Mouse (Mus musculus) yolk sac, embryonic 10.5 days (tissue): Measurements from ENCODE around the gene Pard3b.

Experiments used
- DNase-seq: peaks from one replicate; pipeline ENCODE4 v3.0.0-alpha.2; 2017; ENCODE audit warnings: low spot score

Gene Pard3b

DNA sequence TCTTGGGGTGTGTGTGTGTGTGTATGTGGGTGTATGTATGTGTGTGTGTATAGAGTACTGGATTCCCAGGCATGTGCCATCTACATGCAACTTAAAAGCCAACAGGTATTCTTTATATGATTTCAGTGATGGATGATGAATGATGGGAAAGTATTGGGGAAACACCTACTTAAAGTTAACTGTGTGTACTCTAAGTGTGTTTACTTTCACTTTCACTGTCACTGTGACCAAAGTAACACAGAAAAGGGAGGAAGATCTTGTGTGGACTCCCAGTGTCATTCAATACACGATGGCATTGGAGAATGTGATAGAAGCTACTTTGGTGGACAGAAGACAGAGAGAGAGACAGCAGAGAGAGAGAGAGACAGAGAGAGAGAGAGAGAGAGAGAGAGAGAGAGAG lies 613.8 kb downstream of the Pard3b start:
- no peak for DNase-seq

DNA sequence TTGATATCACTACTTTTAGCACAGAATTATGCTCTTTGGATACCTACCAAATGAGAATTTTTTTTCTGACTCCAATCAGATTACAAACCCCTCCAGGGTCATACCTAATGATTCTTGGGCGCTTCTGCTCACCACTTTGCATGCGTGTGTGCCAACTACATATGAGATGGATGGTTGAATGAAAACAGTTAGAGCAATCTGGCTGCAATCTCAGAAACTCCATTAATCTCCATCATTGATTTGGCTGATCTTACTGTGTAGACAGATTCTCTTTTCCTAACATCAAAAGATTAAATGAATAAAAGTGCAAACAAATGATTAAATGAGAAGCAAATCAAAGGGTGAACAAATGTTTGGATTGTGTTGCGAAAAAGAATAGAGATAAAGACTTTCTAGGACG lies 615.7 kb downstream of the Pard3b start:
- no peak for DNase-seq

DNA sequence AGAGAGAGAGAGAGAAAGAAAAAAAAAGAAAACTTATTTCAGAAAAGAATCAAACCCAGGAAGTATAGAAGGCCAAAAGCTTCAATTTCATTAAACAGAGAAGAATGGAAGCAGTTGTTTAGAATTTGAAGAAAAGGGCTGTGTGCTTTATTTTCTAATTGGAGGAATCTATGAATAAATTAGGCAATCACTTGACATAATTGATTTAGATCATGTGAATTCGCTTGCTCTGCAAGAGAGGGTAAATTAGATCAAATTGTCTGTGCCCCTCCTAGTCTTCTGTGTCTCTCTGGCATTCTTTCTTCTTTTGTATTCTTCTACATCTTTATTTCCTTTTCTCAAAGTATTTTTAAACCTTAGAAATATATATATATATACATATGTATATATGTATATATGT lies 616.3 kb downstream of the Pard3b start:
- DNase-seq: no peak

DNA sequence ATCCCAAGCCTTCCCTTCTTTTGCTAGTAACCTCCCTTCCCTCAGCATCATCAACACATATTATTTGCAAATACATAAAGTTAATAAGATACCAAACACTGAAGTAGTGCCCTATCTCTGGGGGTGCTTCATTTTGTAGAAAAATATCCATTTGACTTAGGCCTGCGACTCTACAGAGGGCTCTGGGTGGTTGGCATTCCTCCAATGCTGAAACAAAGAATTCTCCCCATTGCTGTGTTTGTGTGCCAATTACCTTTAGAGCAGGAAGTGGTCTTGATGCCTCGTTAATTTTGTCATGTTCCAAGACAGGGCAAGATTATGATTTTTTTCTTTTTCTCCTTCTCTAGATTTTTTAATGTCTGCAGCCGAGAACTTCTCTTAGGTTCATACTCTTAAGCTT lies 637.8 kb downstream of the Pard3b start:
- DNase-seq: no peak

DNA sequence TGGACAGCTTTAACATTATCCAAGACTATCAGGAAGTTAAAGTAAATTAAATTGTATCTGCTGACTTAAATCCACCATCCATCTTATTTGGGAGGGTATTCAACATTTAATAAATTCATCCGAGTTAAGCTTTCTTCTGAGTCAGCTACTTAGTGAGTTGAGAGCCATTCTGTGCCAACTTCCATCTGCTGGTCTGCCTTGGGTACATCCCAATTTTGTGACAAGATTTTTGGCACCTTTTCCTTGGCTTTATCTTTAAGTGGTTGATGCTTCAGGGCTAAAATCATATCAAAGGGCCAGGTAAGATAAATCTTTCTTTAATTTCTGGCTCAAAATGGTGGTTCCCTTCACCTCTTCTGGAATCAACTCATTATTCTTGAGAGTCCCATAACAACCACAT lies 640.0 kb downstream of the Pard3b start:
- DNase-seq: no peak

DNA sequence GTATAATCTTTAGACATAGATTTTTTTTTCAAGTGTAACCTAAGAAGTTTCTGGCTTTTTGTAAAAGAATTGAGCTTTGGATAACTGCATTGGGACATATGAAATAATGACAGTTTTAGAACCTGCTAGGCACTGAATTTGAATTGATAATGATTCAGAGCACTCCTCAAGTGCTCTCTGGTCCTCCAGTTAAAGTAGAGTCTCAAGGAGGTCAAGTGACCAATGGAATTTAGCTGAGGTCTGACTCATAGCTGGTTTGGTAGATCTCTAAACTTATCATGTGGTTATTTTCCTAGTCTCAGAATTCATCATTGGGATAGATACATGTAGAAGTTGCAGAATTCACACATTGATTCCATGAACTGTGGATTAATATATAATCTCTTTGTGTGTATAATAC lies 642.0 kb downstream of the Pard3b start:
- DNase-seq: no peak

DNA sequence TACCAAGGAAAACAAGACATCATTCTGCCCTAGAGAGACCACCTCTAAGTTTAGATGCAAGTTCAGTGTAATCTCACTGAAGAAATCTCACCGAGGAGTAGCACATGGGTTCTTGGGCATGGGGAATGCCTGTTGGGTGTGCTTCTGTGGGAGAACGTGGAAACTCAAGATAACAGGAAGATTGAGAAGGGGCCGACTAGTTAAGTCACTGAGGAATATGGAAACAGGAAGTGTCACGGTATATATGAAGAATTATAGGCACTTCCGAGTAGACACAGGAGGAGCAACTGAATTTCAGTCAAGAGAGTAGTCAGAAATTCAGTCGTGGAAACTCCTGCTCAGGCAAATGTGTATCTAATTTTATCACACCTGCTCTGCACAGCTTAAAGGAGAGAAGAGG lies 644.2 kb downstream of the Pard3b start:
- DNase-seq: no peak

DNA sequence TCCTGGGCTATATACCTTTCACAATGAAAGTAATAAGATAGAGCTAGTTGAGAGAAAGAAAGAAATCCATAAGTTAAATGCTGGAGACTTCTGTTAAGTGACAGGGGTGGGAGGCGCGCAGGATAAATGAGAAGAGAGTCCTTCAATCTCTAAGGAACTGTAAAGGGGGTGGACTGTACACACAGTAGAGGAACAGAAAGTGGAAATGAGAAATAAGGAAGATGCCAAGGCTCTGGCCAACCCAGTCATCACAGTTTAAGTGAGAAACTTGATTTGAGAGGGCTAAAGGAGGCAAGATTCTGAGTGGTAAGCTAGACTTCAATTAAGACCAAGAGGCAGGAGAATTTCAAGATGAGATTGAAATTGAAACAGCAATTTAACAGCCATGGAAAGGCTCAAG lies 645.0 kb downstream of the Pard3b start:
- no peak for DNase-seq

DNA sequence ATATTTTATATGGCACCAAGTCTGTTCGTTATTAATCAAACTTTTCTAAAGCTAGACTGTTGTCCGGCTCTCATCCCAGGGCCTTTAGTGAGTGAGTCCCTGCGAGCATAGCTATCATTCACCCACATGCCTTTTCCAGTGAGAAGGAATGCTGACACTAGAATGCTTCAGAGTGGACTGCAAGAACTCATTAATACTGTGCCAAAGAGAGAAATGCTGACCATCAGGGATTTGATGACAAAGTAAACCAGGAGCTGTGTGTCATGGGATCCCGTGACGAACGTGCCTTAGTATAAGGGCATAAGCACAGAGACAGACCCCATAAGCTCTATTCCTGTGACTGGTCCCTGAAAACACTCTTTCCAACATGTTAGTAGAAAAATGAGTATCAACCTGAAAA lies 670.8 kb downstream of the Pard3b start:
- no peak for DNase-seq

DNA sequence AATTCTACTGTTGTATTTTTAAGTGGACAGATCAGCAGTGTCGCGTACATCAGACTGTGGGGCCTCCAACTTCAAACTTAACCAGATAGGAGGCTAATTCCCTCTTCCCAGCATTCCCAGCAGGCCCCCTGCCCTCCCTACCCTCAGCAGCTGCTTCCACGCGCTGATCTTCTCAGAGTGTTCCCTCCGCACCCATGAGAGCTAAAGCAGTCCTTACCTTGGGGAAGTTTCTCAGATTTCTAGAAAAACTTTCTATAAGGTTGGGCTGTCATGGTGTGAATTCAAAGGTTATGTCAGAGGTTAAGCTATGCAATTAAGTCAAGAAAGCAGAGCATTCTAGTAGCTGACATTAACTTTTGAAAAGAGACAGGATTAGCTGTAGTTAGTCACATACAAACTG lies 686.6 kb downstream of the Pard3b start:
- DNase-seq: no peak

DNA sequence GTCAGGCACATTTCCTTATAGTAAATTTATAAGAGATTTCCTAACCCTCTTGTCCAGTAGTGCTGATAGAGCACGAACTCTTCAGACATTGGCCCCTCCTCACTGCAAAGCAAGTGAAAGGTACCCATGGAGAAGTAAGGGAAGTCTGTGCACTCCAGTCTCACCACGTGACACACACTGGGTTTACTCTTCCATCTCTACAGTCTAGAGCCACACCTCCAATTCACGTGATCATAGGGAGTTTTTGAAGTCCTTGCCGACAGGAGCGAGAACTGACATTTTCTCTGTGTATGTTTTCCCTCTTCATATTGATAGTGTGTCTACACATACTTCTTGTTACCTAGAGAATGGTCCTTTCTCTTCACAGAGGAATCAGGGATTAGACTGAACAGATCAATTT lies 689.1 kb downstream of the Pard3b start:
- no peak for DNase-seq

DNA sequence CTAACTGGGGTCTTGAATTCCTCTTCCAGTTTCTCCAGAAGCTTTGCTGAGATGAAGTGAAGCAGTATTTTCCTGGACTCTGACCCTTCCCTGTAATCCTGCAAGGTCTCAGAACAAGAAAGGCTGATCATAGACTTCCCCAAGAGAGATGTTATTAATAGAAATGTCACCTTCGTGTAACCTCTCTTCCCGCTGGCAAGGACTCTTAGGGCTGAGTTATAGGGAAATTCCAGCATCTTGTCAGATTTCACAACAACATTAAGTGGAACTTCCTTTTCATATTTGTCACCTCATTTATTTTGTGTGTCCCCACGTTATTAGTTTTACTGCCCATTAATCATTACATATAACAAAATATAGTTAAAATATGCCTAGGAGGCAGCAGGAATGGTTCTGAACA lies 690.2 kb downstream of the Pard3b start:
- no peak for DNase-seq

DNA sequence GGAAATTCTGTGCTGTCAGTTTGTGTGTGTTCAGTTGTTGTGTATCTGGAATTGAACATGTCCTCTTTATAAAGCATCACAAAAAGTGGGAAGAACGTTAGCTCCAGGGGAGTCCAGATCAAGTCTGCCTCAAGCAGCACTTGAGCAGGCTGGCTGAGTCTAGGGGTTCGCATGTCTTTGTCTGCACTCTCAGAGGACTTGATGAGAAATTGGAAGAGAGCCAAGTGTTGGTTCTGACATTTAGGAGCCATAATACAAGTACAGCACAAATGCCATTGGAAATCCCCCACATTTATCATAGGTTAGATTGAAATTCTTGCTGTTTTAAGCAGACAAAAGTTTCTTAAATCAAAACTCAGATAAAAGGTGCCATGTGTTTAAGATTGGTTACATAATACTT lies 694.4 kb downstream of the Pard3b start:
- DNase-seq: no peak

DNA sequence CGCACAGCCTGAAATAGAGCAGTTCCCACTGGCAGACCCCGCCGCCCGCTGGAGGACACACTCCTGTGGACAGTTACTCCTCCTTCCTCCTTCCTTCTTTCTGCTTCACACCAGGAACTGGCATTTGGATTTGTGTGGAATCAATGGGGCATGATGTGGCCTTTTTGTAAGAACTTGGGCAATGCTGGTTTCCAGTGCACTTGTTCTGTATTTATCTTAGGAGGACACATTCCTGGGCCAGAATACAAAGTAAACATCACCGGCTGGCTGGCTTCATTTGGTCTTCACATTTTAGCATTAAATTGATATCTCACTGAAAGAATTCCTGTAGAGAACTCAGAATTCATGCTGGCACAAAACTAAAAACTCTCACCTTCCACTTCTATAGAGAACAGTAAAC lies 695.6 kb downstream of the Pard3b start:
- no peak for DNase-seq

DNA sequence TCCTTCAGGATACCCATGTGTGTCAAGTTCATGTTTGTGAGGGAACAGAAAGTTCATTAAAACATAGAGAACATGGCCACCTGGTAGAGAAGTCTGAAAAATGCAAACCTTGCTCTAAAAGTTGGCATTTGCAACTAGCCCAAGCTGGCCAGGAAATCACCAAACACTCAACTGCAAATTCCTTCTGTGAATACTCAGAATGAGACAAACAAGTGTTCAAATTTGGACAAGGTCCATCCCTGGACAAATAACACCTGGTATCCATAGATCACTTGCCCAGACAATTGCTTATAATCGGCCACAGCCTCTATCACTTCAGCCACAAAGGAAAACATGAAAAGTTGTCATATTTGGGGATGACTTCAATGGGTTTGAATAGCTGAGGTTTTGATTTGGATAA lies 701.6 kb downstream of the Pard3b start:
- DNase-seq: no peak

DNA sequence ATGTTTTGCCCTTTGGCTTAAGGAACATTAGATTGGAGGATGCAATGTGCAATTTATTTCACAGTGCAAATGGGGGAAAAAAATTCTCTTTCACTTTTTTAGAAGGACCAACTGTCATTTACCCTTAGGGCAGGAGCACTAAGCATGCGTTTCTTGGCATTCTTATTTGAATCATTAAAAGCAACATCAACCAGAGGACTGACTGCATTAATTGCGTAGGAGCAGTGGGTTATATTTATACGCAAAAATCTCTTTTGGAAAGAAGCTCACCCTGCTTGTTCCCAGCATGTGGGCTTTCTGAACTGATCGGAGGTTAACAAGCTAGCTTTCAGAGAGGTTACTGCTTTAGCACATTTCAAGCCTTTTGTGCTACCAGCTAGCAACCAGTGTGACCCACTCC lies 705.7 kb downstream of the Pard3b start:
- no peak for DNase-seq

DNA sequence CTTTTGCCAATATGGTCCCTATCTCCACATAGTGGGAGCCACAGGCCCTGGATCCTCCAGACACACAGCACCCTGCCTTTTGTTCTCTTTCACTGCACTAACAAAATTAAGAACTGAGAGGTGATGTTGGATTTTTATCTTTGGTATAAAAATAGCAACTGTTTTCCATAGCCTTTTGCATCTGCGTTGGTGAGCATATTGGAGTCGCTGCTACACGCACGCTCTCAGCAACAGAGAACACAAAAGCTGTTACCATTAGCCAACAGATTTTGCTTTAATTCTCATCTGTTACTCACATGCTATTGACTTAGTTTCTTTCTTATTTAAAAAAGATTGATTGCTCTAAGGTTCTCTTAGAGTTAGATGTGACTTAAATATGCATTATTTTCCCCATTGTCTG lies 709.7 kb downstream of the Pard3b start:
- no peak for DNase-seq

DNA sequence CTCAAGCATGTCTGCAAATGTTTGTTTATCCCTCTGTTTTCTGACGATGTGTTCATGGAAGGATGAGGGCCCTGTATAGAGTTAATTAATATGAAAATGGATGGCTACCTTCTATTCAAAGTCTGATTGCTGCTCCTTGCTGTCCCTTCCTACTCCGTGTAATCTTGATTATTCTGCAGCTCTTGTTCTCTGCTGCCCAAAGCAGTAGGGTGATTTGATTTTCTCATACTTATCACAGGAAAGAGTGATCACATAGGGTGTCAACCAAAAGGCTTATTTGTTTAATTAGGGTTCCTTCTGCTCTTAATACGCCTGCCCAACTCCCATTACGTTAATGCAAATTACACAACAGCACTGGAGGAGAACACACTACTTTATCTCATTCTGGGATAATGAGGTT lies 716.9 kb downstream of the Pard3b start:
- no peak for DNase-seq

DNA sequence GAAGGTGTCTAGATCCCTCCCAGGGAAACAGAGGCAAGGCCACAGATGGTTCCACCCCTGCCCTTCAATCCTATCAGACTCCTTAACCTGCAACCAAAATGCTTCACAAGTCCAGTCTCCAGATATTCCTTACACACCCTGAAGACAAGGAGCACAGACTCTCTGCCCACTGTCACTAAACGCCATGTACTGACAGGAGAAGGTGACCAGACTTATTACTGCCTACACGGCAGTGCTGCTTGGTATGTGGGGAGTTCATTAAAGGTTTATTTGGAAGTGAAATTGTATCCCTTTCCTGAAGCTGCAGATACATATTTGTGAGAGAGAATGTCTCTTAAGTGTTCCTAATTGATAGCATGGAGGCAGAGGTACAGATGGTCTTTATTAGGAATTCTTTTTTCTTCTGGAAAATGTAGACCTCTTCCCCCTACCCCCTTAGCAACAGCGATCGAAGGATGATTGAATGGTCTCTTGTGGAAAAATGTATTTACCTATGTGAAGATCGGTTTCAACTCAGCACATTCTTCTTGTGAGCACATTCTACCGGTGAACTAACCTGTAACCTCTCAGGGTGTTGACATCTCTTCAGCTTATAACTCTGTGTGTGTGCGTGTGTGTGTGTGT lies 735.9 kb downstream of the Pard3b start:
- no peak for DNase-seq

DNA sequence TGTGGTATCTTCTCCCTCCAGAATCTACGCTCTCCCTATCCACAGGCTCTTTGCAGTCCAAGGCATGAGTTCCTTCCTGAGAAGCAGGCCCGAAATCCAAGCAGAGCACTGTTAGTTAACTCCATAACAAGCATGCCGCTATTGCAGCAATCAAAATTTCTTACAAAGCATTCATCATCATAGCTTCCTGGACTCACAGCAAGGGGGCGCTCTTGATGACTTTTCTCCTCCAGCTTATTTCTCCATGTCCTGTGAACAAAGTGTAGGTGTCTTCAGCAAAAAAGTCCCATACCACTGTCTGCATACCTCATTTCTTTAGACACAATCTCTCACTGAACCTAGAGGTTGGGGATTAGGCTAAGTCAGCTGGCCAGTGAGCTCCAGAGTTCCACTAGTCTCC lies 739.7 kb downstream of the Pard3b start:
- DNase-seq: no peak

DNA sequence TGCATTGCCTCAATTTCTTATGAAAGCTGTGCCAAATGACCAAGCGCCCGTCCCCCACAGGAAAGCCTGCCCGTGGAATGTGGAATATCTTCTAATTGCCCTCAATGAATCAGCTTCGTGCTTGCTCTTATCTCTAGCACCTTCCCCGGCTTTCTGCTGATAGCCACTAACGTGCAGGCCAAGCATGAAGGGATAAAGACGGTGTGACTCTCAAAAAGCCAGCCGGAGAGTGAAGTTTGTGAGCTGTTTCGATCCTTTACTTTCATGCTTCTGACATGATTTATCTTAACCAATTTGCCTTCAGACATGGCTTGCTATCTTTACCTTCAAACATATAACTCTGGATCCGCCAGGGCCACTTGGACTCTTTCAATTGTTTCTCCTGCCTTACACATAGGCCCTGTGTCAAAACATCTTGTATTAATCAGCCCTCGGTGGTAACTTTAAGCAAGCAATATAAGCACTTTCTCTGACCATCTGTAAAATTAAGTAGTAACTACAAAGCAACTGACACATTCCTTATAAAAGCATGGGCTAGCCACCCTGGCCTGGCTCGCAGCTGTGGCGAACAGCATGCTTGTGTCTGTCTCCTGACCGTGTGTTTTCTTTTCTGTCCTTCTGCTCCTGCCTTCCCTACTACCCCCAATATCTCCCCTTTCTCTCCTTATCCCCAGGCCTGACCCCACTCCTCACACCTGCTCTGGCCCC lies 744.3 kb downstream of the Pard3b start:
- DNase-seq: peak; percentile 4

DNA sequence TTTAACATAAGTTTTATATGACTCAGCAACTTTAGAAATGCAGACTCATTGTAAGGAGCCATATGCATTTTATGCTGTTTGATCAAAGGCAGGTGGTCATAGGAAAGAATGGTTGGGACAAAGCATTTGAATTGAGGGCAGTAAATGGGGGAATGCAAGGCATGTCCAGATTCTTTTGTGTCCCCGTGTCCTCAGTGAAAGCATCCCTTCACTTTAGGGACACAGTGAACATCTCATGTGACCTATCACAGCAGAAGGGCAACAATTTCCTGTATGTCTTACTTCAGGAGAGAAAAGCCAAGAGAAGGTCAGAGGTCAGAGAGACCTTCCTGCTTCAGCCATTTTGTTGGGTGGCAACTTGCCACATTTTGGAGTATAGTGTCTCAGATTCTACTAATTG lies 745.6 kb downstream of the Pard3b start:
- no peak for DNase-seq

DNA sequence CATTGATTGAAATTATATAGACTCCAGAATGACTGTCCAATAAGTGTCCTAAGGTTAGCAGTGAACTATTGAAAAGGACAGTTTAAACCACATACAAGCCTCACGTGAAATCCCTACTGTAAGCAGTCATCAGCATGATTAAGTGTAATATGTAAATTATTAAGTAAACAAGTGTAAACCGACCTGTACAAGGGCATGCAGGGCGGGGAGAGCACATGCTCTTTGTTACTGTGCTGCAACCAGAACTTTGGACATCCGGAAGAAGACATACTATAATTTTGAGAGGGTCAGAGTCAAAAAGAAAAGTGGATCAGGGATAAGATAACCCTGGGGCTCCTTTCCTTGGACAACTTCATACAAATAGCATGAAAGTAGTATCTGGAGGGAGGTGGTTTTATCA lies 749.4 kb downstream of the Pard3b start:
- DNase-seq: no peak

DNA sequence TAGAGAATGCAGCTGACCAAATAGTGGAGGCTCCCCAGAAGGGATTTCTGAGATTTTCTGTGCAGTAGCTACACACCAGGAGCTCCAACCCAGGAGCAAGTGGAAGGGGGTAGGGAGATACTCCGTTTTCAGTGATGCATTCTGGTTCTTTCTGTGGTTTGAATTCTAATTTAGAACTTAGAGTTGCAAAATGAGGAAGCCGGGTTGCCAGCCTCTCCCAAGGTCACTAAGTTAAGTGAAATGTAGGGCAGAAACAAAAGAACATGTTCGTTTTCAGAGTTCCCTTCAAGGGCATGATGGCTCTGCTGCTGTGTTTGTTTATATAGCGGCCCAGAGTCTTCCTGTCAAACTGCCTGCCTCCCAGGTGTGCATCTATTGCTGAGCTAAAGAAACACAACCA lies 754.2 kb downstream of the Pard3b start:
- DNase-seq: no peak
